15 mouse cellular contexts compared by ENCODE assay signal in the genomic region with DNA sequence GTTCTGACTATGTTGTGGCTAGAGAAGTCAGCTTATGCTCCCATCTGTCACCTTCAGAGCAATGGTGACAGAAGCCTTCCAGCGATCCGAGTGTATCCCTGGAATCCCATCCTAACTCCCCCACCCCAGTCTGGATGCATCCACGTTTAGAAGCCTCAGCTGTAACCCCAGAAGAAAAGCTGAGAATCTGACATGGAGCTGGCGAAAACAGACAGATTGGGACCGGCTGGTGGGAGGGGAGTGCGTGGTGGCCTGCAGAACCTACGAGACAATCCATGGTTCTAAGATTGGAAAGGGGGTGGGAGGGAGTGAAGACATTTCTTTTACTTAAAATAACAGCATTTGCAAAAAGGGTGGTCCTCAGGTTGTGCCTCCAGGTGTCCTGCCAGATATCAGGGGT. TPM values are rescaled to one million over a fixed set of nuclear protein-coding genes. Genes with fewer than 3 reads are reported as not detected.
DNase-seq lines count a peak whose midpoint lies in the region; ATAC-seq and TF ChIP-seq lines count a peak whose summit lies in the region.
"Had no signal": no experiment of that assay in that cellular context is flagged by ENCODE, and none has a peak within 500 bp of the region (broad histone marks: within the 10 kb centered on the region; RNA-seq: fewer than 3 reads in every experiment).

No protein-coding gene starts in this region.

- no peak for TF ChIP-seq CTCF in forebrain, postnatal 0 days (IDR thresholded peaks at IDR 0.05; ENCODE audit: low read depth)
- TF ChIP-seq CTCF in liver, postnatal 0 days (IDR thresholded peaks at IDR 0.05; ENCODE audit: low read depth): no peak

- no peak overlapping the region for H3K9ac ChIP-seq in forebrain, postnatal 0 days
- no peak overlapping the region for H3K9ac ChIP-seq in forebrain, embryonic 13.5 days
- H3K9ac ChIP-seq in liver, postnatal 0 days (replicated peaks): no peak overlapping the region
- H3K9ac ChIP-seq: forebrain, embryonic 15.5 days; hindbrain, embryonic 14.5 days; neural tube, embryonic 12.5 days had no signal

- H3K27ac ChIP-seq in forebrain, postnatal 0 days (ENCODE audit: low read depth, low read length): no peak overlapping the region
- no peak overlapping the region for H3K27ac ChIP-seq in forebrain, embryonic 13.5 days
- H3K27ac ChIP-seq in embryonic facial prominence, embryonic 10.5 days (replicated peaks): no peak overlapping the region
- H3K27ac ChIP-seq in liver, postnatal 0 days (ENCODE audit: low read depth): no peak overlapping the region
- H3K27ac ChIP-seq: forebrain, embryonic 15.5 days; hindbrain, embryonic 14.5 days; neural tube, embryonic 12.5 days had no signal

- H3K36me3 ChIP-seq in forebrain, postnatal 0 days (ENCODE audit: insufficient read depth): peaks cover 16% of the 10 kb centered on the region; the same call in 1 of the 2 replicates
- peaks cover 75% of the 10 kb centered on the region for H3K36me3 ChIP-seq in forebrain, embryonic 13.5 days (ENCODE audit: poor library complexity, severe bottlenecking)
- peaks cover 98% of the 10 kb centered on the region for H3K36me3 ChIP-seq in embryonic facial prominence, embryonic 10.5 days (replicated peaks)
- no peaks in the 10 kb centered on the region for H3K36me3 ChIP-seq in liver, postnatal 0 days (replicated peaks; ENCODE audit: insufficient read depth, low read length)

- no peaks in the 10 kb centered on the region for H3K4me1 ChIP-seq in forebrain, postnatal 0 days (ENCODE audit: insufficient read depth)
- no peaks in the 10 kb centered on the region for H3K4me1 ChIP-seq in forebrain, embryonic 13.5 days
- no peaks in the 10 kb centered on the region for H3K4me1 ChIP-seq in embryonic facial prominence, embryonic 10.5 days
- no peaks in the 10 kb centered on the region for H3K4me1 ChIP-seq in liver, postnatal 0 days (ENCODE audit: insufficient read depth)
- H3K4me1 ChIP-seq: forebrain, embryonic 15.5 days; neural tube, embryonic 12.5 days had no signal

- DNase-seq in forebrain, postnatal 0 days: peak; percentile 29
- DNase-seq in right cerebral cortex, adult 18-20 months: peak; percentile 84
- DNase-seq in right cerebral cortex, postnatal 4 days: no peak
- DNase-seq in right cerebral cortex, adult 2 months (ENCODE audit: low spot score in 2 of 2): peak; percentile 75 to 78
- no peak for DNase-seq in embryonic facial prominence, embryonic 10.5 days (ENCODE audit: low spot score)
- DNase-seq in cerebellum, postnatal 4 days (ENCODE audit: low spot score in 2 of 2): no peak
- no peak for DNase-seq in liver, postnatal 0 days
- DNase-seq: cerebellum, adult 18-20 months; kidney, adult 2 months; lung, postnatal 36 days had no signal

- no peak for TF ChIP-seq EP300 in liver, postnatal 0 days (IDR thresholded peaks at IDR 0.05; ENCODE audit: low read depth)

- WGBS in forebrain, postnatal 0 days: 77% methylated on average over 7 of the region's 7 CpGs
- WGBS in forebrain, embryonic 13.5 days: 89% methylated on average over 7 of the region's 7 CpGs
- 91% methylated on average over 7 of the region's 7 CpGs for WGBS in embryonic facial prominence, embryonic 10.5 days
- WGBS in liver, postnatal 0 days (ENCODE audit: insufficient replicate concordance): 79% methylated on average over 7 of the region's 7 CpGs

- H3K4me3 ChIP-seq in forebrain, postnatal 0 days (ENCODE audit: low read depth, low read length): no peak overlapping the region
- H3K4me3 ChIP-seq in forebrain, embryonic 13.5 days: no peak overlapping the region
- no peak overlapping the region for H3K4me3 ChIP-seq in embryonic facial prominence, embryonic 10.5 days
- H3K4me3 ChIP-seq in liver, postnatal 0 days (ENCODE audit: low read depth, low read length): no peak overlapping the region
- H3K4me3 ChIP-seq: forebrain, embryonic 15.5 days; neural tube, embryonic 12.5 days had no signal

- no peaks in the 10 kb centered on the region for H3K9me3 ChIP-seq in forebrain, postnatal 0 days (ENCODE audit: low read length)
- H3K9me3 ChIP-seq in forebrain, embryonic 13.5 days (replicated peaks): no peaks in the 10 kb centered on the region
- no peaks in the 10 kb centered on the region for H3K9me3 ChIP-seq in embryonic facial prominence, embryonic 10.5 days
- H3K9me3 ChIP-seq in liver, postnatal 0 days (ENCODE audit: low read length): no peaks in the 10 kb centered on the region
- H3K9me3 ChIP-seq: forebrain, embryonic 15.5 days; neural tube, embryonic 12.5 days had no signal

- peak; percentile 82 for ATAC-seq in forebrain, postnatal 0 days
- ATAC-seq in forebrain, embryonic 13.5 days: no peak
- ATAC-seq in liver, postnatal 0 days: no peak
- ATAC-seq: forebrain, embryonic 15.5 days; midbrain, embryonic 16.5 days had no signal

- no peak overlapping the region for H3K4me2 ChIP-seq in forebrain, postnatal 0 days (ENCODE audit: low read depth)
- H3K4me2 ChIP-seq in forebrain, embryonic 13.5 days: no peak overlapping the region
- no peak overlapping the region for H3K4me2 ChIP-seq in liver, postnatal 0 days (ENCODE audit: low read depth, low read length)
- H3K4me2 ChIP-seq: forebrain, embryonic 15.5 days; hindbrain, embryonic 14.5 days; neural tube, embryonic 12.5 days had no signal

- no peaks in the 10 kb centered on the region for H3K27me3 ChIP-seq in forebrain, postnatal 0 days (ENCODE audit: insufficient read depth, low read length)
- H3K27me3 ChIP-seq in forebrain, embryonic 13.5 days: no peaks in the 10 kb centered on the region
- no peaks in the 10 kb centered on the region for H3K27me3 ChIP-seq in embryonic facial prominence, embryonic 10.5 days (replicated peaks; ENCODE audit: low read depth, poor library complexity, severe bottlenecking)
- H3K27me3 ChIP-seq in liver, postnatal 0 days (ENCODE audit: insufficient read depth, low read length): no peaks in the 10 kb centered on the region
- H3K27me3 ChIP-seq: forebrain, embryonic 15.5 days; neural tube, embryonic 12.5 days had no signal

RNA-seq across cellular contexts. Expression of a gene that starts 37.4 kb away (rescaled TPM):
- 27.4 and 39.1 TPM in 2 replicates for total RNA-seq in forebrain, postnatal 0 days (2014; rRNA removed)
- 16.4 and 23.1 TPM in 2 replicates for polyA plus RNA-seq in forebrain, postnatal 0 days (2015; fragmentation: Nextera tagmentation; extraction: Ambion mirVana)
- 36.8 and 40.3 TPM in 2 replicates for polyA plus RNA-seq in forebrain, embryonic 13.5 days (2015; fragmentation: Nextera tagmentation; extraction: Ambion mirVana)
- 43.1 and 44.9 TPM in 2 replicates for polyA plus RNA-seq in embryonic facial prominence, embryonic 10.5 days (2016; fragmentation: Nextera tagmentation; extraction: Ambion mirVana)
- 3.1 and 3.2 TPM in 2 replicates for polyA plus RNA-seq in liver, postnatal 0 days (2015; fragmentation: Nextera tagmentation; extraction: Ambion mirVana)

Comparison
In these comparisons a context has a peak if more than half of its experiments do, and no peak if none do; other contexts are left out.
1. DNase-seq: peak in forebrain, postnatal 0 days (single experiment), right cerebral cortex, adult 18-20 months (single experiment) and right cerebral cortex, adult 2 months (2 of 2); none in right cerebral cortex, postnatal 4 days (single experiment), embryonic facial prominence, embryonic 10.5 days (single experiment), cerebellum, postnatal 4 days (0 of 2) and liver, postnatal 0 days (single experiment).